Mouse (Mus musculus): ENCODE measurements around the gene Dpp6.

DNA sequence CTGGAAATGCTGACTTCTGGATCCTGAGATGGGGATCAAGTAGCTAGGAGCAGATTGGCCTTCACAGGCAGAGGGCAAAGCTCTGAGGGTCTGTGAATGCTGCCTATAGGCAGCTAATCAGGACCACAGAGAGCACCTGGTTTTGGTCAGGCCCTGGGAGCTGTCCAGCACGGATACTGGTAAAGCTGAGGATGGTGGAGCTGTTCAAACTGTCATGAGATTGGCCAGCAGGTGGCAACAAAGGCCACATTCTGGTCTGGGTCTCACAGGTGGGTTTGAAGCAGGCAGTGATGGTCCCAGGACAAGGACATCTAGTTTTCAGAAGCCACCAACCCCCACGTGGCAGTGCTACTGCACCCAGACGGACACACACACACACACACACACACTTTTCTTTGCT, 920.2 kb downstream of the Dpp6 start:
- peak; percentile 46; the same call in 1 of the 2 replicates for TF ChIP-seq CTCF (IDR thresholded peaks at IDR 0.05; ENCODE audit: control insufficient read depth, insufficient read depth, low read length)
- TF ChIP-seq POLR2A (IDR thresholded peaks at IDR 0.05; ENCODE audit: borderline replicate concordance, control insufficient read depth, low read depth, low read length): no peak

Data from bone marrow, adult 2 months (tissue).